Mouse (Mus musculus): Measurements from ENCODE around the gene Pogk. TPM values are rescaled to one million over a fixed set of nuclear protein-coding genes. Genes with fewer than 3 reads are reported as not detected.

Gene Pogk
- total RNA-seq, 2 experiments from 2014 or later = 10.6 to 11.6 TPM

DNA sequence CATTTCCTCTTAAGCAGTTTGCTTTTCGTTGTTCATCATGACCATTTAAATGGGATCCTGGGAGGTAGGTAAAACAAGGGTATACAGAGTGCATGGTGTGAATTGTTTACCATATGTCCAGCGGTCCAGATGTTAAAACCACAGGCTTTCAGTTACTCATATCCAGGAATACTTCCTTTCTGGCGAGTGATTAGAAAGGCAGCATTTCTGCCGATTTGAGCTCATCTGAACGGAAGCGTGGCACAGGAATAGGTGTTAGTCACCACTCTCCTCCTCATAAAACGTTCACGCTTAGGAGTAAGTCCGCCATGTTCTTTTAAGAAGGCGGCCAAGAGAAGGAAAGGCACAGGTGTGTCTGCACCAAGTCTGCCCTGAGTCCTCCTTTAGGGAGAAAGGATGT, 28.3 kb downstream of the Pogk start:
- intact Hi-C loops (cut with DNase I) = loop anchor here (2.0 kb wide), 1 partner anchor 27 kb away; the partner anchor contains the start of gene Pogk
- DNase-seq = no peak

DNA sequence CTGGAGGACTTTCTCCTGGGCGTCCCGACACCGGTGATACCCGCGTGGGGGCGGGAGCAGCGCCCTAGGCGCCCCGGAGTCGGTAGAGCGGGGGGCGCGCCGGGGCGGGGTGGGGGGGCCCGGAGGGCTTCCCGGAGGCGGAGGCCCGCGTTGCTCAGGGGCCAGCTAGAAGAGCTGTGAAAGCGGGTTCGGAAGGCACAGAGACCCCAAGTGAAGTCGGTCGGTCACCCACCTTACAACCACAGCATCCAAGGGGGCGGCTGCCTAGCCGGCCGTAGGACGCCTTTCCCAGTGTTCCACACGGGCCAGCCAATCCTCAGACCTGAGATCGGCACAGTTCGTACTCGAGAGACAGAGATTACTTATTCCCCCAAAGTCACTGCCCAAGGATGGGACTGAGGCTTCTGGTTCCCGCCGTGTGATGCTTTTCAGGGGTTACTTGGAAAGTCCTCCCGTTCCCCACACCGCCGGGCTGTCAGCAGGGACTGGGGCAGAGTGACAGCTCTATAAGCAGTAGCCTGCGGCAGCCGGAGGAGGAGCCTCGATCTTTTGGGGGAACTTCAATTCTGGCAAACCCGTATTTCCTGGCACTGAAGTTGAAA, 29.9 kb downstream of the Pogk start:
- intact Hi-C loops (cut with DNase I) = loop anchor here (2.0 to 5.0 kb wide), 2 partner anchors 29 to 377 kb away; partner anchors contain the start of genes Pogk and Pou2f1
- peak; percentile 65 to 74 for DNase-seq

DNA sequence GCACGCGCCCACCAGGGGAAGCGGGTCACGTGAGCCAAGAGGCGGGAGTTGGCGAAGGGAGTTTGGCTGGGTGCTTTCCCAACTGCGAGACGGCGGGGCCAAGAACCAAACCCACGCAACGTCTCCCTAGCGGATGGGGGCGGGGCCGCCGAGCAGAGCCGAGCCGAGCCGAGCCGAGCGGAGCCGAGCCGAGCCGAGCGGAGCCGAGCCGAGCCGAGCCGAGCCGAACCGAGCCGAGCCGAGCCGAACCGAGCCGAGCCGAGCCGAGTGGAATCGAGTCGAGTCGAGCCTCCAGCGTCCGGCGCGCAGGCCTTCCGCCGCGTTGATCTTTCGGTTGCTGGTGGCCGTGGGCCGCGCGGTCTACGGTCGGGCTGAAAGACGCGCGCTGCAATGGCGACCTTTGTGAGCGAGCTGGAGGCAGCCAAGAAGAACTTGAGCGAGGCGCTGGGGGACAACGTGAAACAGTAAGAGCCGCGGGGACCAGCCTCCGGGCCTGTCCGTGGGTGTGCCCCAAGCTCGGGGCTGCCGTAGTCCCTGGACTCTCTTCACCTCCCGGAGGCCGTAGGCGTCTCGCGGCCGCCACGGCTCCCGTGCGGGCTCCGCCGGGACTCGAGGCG, 30.5 kb downstream of the Pogk start, which contains the start of gene Tada1:
Gene Tada1, plus strand, starts transcription at position 85 of the 617 bp plus-strand sequence.
- intact Hi-C loops (cut with DNase I) = loop anchor here (5.0 kb wide), 1 partner anchor 377 kb away; the partner anchor contains the start of gene Pou2f1
- peak; percentile 95 to 96 for DNase-seq

DNA sequence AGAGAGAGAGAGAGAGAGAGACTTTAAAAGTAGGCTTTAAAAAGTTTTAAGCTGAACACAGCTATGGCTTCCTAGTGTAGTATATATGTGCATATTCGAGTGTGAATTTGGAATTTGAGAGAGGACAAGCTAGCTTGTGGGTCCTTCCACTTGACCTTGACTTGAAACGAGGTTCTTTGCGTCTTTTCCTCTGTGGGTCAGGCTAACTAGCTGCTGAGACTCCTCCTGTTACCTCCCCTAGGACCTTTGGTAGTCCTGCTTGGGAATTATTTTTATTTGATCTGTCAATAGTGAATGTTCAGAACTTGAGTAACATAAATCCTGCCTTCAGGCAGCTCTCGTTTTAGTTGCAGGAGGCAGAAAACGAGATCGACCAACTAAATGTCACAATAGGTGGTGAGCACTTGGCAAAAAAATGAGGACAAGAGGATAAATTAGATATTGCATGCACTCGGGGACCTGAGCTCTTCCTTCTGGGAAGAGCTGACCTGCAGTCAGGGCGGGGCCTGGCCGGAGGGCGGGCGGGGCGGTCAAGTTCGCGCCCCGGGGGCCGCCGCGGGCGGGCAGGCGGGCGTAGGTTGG, 31.1 kb downstream of the Pogk start:
- intact Hi-C loops (cut with DNase I) = loop anchor here (5.0 kb wide), 1 partner anchor 376 kb away; the partner anchor contains the start of gene Pou2f1
- no peak for DNase-seq

DNA sequence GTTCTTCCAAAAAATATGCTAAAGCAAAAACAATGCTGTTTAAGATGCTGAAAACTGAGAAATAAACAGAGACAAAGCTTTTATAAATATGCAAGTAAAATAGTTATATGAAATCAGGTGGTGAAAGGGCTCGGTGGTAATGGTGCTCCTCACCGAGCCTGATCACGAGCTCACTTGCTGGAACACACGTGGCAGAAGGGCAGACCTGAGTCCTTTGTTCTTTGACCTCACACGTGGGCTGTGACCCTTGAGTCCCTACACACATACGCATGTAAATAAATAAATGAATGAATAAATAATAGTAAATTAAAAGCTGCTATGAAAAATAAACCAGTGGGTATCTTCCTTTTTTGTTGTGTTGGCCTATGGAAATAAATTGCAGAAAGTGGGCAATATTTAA, 32.5 kb downstream of the Pogk start:
- intact Hi-C loops (cut with DNase I) = loop anchor here (5.0 kb wide), 1 partner anchor 375 kb away; the partner anchor contains the start of gene Pou2f1
- DNase-seq = no peak

DNA sequence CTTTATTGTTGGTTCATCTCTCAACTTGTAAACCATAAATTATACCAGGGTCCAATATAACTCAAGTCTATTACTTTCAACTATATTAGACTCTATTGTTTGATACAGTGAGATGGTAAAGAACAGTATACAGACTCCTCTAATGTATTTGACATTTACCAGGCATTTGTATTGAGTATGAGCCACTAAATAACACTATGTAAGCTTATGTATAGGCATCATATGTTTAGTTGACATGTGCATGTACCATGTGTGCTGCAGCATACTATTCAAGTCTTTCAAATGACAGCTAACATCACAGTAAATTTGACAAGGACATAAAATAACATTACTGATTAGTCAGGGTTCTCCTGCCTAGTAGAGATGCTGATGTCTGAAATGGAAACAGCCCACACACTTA, 46.5 kb downstream of the Pogk start:
- intact Hi-C loops (cut with DNase I) = loop anchor here (1.0 to 5.0 kb wide), 2 partner anchors 203 to 586 kb away; no protein-coding TSS in a partner anchor
- no peak for DNase-seq

DNA sequence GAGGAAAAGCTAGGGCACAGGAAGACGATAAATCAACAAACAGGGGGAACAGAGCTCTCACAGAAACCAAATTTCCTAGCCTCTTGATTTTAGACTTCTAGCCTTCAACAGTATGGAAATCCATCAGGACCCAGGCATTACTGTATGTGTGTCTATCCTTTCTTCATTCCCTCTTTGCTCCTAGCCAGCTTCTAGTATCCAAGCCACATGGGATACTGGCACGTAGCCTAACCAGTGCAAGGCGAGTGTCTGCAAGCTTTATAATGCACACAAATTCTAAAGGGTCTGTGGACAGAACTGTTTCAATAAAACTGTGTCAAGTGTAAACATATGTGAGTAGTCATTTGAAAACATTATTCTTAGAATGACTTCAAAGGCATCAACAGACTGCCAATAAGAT, 47.0 kb downstream of the Pogk start:
- intact Hi-C loops (cut with DNase I) = loop anchor here (1.0 to 5.0 kb wide), 2 partner anchors 202 to 585 kb away; no protein-coding TSS in a partner anchor
- DNase-seq = no peak

DNA sequence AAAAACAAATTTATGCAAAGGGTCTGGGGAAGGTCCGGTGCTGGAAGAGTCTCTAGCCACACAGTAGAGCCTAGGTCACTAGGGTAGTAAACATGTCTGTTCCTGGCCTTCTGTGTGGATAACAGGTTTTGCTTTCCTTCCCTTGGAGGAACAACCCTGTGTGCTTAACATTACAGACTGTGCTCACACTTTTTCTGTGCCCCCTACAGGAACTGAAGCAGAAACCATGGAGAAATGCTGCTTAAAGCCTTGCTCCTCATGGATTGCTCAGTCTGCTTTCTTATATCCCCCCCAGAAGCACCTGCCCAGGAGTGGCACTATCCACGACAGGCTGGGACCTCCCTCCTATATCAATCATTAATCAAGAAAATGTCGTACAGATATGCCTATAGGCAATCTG, 47.8 kb downstream of the Pogk start:
- intact Hi-C loops (cut with DNase I) = loop anchor here (5.0 kb wide), 1 partner anchor 585 kb away; no protein-coding TSS in a partner anchor
- no peak for DNase-seq

DNA sequence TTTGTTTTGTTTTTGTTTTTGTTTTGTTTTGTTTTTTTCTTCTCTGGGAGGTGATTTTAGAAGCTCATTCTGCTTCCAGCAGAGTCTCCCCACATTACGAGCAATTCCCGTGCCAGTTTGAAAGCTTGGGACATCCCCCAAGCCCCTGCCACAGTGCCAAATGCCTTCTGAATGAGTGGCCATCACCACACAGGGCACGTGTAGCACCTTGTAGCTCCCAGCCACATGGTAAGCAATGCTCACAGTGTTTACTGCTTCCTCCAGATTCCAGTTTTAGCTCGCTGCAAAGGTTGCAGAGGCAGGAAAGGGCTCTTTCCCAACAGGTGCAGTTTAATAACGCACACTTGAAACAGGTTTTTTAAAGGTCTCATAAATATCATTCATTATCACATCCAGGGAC, 48.8 kb downstream of the Pogk start:
- DNase-seq = no peak
- intact Hi-C loops (cut with DNase I) = loop anchor here (5.0 kb wide), 1 partner anchor 584 kb away; no protein-coding TSS in a partner anchor

DNA sequence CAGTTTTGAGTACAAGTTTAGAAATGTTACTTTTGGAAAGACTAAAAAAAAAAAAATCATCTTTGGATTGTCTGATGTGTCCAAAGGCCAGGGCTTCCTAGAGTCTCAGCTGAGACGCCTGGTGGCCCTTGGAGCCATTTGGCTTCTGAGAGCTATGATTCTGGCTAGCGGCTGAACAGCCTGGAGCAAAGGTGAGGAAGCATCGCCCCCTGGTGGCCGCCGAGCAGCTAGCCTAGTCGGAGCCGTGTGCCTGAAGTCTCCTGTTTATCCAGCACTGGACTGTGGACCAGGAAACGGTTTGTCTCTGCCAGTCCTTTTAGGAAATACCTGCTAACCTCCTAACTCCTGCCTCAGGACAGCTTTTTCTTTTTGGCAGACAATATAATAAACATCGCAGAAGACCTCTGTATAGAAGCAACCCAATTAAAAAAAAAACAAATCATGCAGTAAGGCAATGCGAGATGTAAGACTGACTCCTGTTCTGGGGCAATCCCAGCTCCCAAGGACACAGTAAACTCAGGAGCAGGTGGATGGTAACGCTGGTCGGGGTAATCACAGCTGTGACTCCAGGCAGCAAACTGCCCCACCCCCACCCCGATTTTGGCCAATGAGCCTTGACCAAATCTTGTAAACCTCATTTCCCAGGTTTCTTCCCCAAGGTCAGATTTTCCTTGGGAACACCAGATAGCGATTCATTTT, 49.4 kb downstream of the Pogk start:
- peak; percentile 85 to 91 for DNase-seq
- intact Hi-C loops (cut with DNase I) = loop anchor here (5.0 kb wide), 1 partner anchor 583 kb away; no protein-coding TSS in a partner anchor

DNA sequence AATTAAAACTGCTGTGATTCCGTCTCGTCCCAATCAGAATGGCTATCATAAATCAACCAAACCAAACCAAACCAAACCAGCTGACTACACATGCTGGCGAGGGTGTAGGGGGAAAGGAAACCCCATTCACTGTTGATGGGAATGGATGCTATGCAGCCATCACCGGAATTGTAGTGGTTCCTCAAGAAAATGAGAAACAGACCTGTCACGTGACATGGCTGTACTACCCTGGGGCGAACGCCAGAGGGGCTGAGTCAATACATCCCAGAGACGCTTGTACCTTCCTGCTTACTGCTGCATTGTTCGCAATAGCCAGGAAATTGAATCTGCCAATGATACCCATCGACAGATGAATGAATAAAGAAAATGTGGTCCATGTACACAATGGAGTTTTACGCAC, 59.9 kb downstream of the Pogk start:
- DNase-seq = no peak
- intact Hi-C loops (cut with DNase I) = loop anchor here (2.0 kb wide), 1 partner anchor 189 kb away; no protein-coding TSS in a partner anchor

DNA sequence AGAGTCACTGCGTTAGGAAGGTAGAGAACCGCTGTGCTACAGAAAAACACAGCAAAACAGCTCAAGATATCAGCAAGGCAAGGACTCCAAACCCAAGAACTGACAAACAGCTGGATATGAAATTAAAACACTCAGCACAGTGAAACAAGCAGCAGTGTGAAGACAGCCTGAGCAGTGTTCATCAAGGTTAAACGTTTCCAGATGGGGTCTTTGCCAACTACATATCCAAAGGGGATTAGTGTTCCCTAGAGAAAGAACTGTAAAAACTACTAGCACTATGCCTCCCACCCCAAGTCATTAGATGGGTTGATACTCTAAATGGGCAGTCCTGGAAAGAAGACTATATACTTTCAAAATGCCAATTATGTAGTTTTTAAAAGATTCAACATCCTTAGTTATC, 60.3 kb downstream of the Pogk start:
- no peak for DNase-seq
- intact Hi-C loops (cut with DNase I) = no loop called here

DNA sequence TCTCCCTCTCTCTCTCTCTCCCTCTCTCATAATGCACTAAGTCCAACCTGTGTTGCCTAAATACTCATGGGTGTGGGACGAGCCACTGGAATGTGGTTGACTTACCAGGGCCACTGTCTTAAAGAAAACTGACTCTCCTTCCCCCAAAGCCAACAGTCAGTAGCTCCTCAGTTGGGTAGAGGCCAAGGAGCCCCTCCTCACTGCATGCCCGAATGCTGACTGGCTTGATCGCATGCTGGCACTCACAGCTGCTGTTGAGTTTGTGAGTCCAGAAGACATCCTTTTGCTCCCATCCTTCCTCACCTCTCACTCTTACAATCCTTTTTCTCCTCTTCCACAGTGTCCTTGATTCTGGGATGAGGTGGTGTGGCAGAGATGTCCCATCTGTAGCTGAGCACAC, 62.8 kb downstream of the Pogk start:
- no peak for DNase-seq
- intact Hi-C loops (cut with DNase I) = no loop called here

DNA sequence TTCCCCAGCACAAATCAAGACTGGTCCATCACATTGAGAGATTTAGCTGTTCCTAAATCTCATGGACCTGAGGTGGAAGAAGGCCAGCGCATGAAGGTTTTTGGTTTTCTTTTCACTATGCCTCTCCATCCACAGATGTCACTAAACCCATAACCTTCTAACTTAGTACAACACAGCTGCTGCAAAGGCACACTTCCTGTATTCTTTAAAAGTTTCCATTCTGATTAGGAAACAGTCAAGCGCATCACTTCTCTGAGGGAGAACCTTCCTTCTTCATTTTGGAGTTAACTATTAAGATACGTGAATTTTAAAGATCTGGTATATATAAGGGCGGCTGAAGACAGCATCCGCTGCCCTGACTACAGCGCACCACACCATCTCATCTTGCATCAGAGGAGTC, 64.1 kb downstream of the Pogk start:
- intact Hi-C loops (cut with DNase I) = no loop called here

DNA sequence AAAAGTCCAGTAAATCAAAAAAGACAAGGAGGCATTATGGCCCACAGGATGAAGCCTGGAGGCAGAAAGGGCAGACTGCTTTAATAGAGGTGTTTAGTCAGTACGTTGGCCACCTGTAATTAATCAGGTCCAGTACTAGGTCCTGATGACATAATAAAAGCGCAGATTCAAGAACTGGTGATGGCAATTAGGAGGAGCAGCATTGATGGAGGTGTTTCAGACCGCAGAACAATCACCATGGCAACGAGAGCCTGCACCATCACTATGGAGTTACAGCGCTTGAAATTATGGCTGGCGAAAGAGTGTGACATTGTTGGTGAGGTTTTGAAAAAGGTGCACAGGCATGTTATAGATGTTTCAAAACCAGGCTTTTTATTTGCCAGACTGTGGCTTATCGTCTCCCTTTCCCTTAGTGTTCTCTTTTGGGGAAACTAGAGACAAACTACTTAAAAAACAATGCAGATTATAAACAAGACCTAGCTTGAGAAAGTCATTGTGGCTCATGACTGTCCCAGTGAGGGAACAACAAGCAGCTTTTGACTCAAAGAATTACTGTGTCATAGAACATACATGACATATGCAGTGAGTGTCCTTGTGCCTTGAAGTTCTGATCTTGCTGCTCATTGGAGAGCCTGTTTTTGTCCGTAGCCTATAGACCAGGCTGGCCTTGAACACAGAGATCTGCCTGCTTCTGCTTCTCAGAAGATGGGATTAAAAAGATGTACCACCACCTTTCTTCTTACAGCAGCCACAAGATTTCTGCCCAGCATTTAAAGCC, 65.2 kb downstream of the Pogk start:
- intact Hi-C loops (cut with DNase I) = no loop called here
- DNase-seq = no peak

More for the DNA sequence above, 64.1 kb downstream of the Pogk start:
- no peak for DNase-seq

DNA sequence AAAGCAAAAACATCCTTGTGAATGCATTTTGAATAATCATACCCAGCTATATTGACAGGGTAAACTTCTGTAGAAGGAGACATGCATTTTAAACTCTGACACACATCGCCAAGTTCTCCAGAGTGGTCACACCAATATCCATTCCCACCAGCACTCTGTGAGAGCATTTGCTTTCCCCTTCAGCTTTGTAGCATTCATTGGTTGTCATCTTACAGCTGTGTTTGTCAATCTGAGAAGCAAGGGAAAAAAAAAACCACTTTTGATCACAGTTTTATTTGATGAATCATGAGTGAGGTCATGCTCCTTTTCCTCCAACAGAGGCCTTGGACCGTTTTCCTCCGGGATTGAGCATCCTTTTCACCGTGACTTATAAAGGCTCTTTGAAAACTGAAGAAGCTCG, 66.1 kb downstream of the Pogk start:
- no peak for DNase-seq
- intact Hi-C loops (cut with DNase I) = no loop called here

DNA sequence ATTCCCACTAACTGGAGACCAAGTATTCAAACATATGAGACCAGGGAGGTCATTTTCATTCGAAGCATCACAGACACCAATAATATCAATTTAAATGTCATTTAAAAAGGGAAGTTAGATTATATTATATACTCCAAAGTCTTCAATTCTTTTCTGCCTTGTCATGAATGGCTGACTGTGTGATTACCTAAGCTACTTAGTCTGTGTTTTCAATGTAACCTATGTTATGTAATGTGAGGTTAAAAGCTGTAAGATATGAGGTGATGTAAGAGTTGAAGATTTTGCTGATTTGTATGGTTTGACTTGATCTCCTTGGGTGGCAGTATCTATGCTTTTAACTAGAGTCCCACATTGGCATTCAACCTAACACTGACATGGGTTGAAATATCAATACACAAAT, 67.1 kb downstream of the Pogk start:
- intact Hi-C loops (cut with DNase I) = no loop called here
- no peak for DNase-seq

DNA sequence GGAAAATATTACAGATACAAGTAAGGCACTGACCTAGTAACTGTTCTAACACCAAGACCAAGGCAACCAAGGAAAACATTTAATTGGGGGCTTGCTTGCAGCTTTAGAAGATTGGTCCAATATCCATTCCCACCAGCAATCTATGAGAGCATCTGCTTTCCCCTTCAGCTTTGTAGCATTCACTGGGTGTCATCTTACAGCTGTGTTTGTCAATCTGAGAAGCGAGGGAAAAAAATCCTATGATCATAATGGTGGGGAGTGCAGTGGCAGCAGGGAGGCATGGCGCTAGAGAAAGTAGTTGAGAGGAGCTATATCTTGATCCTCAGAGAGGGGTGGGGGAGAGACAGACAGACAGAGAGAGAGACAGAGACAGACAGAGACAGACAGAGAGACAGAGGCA, 67.6 kb downstream of the Pogk start:
- DNase-seq = no peak
- intact Hi-C loops (cut with DNase I) = no loop called here

DNA sequence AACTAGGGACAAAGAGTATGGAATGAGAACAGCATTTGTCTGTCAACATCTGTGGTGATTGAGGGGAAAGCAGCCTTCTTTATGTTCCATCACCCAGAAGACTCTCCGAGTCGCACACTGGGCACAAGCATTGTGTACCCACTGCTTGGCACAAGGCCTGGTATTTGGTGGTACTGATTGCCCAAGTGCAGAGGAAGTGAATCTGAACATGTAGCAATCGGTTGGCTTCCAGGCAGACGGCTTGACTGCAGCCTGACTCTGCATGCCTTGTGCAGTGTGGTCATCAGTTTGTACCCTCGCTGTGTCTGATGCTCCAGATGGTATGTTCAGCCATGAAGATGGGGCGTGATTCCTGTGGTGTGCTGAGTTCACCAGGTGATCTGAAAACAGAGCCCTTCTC, 70.6 kb downstream of the Pogk start:
- DNase-seq = peak; percentile 10 to 11
- intact Hi-C loops (cut with DNase I) = no loop called here

Measured in heart, postnatal 36 days (tissue).